Mouse (Mus musculus) intestine, embryonic 16.5 days (tissue): ENCODE data around the gene Ankrd11. TPM values are rescaled to one million over a fixed set of nuclear protein-coding genes. Genes with fewer than 3 reads are reported as not detected.
"Not testable (repeated sequence)": the region's sequence is repeated elsewhere in the genome, so short reads cannot be mapped to it uniquely, and the experiment has no call there.

Experiments
- ATAC-seq: fragments of 200-750 bp; cut with Nextera tagmentation; 2 replicates; pipeline ENCODE4 v1.8.0; 2017; ENCODE audit warnings: moderate TSS enrichment, moderate library complexity
- H3K27ac ChIP-seq: fragments of 300-500 bp; sonication (generic); 2 replicates; pipeline ENCODE4 v1.5.1; 2014; ENCODE audit warnings: mild to moderate bottlenecking, low read length
- H3K27me3 ChIP-seq: fragments of 300-500 bp; sonication (generic); replicated peaks from 2 replicates; pipeline ENCODE4 v1.6.1; 2014; ENCODE audit warnings: low read length, control low read depth, mixed read lengths; ENCODE audit not compliant: control insufficient read depth, insufficient read depth
- H3K36me3 ChIP-seq: fragments of 300-500 bp; sonication (generic); 2 replicates; pipeline ENCODE4 v1.6.1; 2014; ENCODE audit warnings: low read length, control low read depth; ENCODE audit not compliant: control insufficient read depth, insufficient read depth
- H3K4me1 ChIP-seq: fragments of 300-500 bp; sonication (generic); 2 replicates; pipeline ENCODE4 v1.6.1; 2014; ENCODE audit warnings: low read length, control low read depth, mixed read lengths; ENCODE audit not compliant: control insufficient read depth, insufficient read depth
- H3K4me2 ChIP-seq: fragments of 300-500 bp; sonication (generic); 2 replicates; pipeline ENCODE4 v1.6.1; 2014; ENCODE audit warnings: low read depth, low read length, control low read depth
- H3K4me3 ChIP-seq: fragments of 300-500 bp; sonication (generic); 2 replicates; pipeline ENCODE4 v1.5.1; 2014; ENCODE audit warnings: mild to moderate bottlenecking, low read length
- H3K9ac ChIP-seq: fragments of 300-500 bp; sonication (generic); 2 replicates; pipeline ENCODE4 v1.6.1; 2014; ENCODE audit warnings: low read depth, low read length
- H3K9me3 ChIP-seq: fragments of 300-500 bp; sonication (generic); 2 replicates; pipeline ENCODE4 v1.6.1; 2016; ENCODE audit warnings: low read length, control low read depth; ENCODE audit not compliant: control insufficient read depth
- WGBS: fragments of 180-500 bp; shearing (Covaris S2); extraction: QIAGEN DNeasy Blood & Tissue Kit; methylation state at CpG from one replicate; pipeline ENCODE4 v1.1.7; 2014; 5-methylcytosine and 5-hydroxymethylcytosine counted together
- polyA plus RNA-seq: library from polyadenylated mRNA; unstranded; fragments of >200 nt; fragmentation: Nextera tagmentation; extraction: Ambion mirVana; gene quantifications from 2 replicates; pipeline ENCODE4 v1.2.1, GENCODE M21; 2015

Gene Ankrd11
- polyA plus RNA-seq, 1 experiment from 2014 or later = 19.5 TPM

DNA sequence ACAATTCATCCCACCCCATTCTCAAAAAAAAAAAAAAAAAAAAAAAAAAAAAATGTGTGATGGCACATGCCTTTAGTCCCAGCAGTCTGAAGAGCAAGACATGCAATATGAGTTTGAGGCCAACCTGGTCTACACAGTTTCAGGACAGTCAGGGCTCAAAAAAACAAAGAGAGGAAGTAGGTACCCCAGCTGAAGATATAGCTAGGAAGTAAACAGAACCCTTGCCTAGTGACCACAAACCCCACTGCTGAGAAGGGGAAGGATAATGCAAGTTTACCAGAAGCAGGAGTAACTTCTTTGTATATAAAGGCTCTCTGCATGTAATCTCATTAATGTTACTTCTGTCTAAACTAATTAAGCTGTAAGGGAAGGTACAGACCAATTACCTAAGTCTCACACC, 9.3 kb downstream of the Ankrd11 start:
- ATAC-seq = no peak

DNA sequence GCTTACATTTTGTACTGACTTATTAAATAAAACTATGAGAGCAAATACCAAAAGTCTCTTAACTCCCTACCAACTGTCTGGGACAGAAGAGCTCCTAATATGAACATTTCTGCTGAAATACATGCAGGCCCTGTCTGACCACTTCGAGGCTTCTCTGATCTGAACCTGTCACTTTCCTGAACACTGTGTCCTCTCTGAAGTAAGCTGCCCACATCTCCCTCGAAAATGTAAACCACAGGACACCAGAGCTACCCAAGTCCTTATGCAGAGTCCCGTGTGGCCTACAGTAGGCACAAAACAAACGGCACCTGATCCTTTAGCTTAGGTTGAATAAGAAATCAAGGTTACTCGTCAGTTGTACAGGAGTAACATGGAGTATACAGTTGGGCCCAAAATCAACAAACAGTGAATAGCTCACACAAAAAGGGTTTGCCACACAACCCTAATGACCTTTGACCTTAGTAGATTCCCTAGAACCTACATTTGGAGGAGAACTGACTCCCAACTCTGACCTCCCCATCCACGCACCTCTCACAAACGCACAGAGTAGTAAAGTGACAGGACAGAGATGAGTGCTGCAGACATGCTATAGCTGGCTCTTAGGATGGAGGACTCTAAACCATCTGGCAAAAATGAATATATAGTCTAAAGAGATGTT, 10.6 kb downstream of the Ankrd11 start:
- H3K27me3 ChIP-seq = no peaks in the 10 kb centered on the region
- ATAC-seq = no peak
- no peak overlapping the region for H3K4me3 ChIP-seq
- no peak overlapping the region for H3K27ac ChIP-seq
- H3K9ac ChIP-seq = no peak overlapping the region
- H3K36me3 ChIP-seq = no peaks in the 10 kb centered on the region
- no peak overlapping the region for H3K4me2 ChIP-seq
- no peaks in the 10 kb centered on the region for H3K9me3 ChIP-seq
- WGBS = 75% methylated on average over 7 of the region's 7 CpGs
- H3K4me1 ChIP-seq = peaks cover 18% of the 10 kb centered on the region

More for the DNA sequence above, 9.3 kb downstream of the Ankrd11 start:
- no peak overlapping the region for H3K27ac ChIP-seq
- H3K9me3 ChIP-seq = no peaks in the 10 kb centered on the region
- peaks cover 27% of the 10 kb centered on the region for H3K4me1 ChIP-seq
- no peak overlapping the region for H3K4me2 ChIP-seq
- H3K4me3 ChIP-seq = no peak overlapping the region
- H3K36me3 ChIP-seq = no peaks in the 10 kb centered on the region
- H3K9ac ChIP-seq = no peak overlapping the region
- H3K27me3 ChIP-seq = no peaks in the 10 kb centered on the region

DNA sequence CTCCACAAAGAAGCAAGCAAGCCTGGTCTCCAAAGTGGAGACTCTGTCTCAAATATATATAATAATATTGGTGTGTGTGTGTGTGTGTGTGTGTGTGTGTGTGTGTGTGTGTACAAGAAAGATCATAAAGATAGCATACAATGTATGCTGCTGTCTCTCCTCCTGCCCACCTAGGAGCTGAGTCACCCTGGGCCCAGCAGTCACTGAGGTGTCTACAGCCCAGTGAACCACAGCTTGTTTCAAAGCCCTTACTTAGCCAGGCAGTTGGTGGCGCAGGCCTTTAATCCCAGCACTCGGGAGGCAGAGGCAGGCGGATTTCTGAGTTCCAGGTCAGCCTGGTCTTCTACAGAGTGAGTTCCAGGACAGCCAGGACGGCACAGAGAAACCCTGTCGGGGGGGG, 12.0 kb downstream of the Ankrd11 start:
- not testable (repeated sequence) for H3K4me1 ChIP-seq, H3K4me3 ChIP-seq, H3K9me3 ChIP-seq, H3K27me3 ChIP-seq, H3K9ac ChIP-seq, H3K4me2 ChIP-seq, H3K36me3 ChIP-seq, ATAC-seq, H3K27ac ChIP-seq
- 92% methylated on average over 4 of the region's 5 CpGs for WGBS

DNA sequence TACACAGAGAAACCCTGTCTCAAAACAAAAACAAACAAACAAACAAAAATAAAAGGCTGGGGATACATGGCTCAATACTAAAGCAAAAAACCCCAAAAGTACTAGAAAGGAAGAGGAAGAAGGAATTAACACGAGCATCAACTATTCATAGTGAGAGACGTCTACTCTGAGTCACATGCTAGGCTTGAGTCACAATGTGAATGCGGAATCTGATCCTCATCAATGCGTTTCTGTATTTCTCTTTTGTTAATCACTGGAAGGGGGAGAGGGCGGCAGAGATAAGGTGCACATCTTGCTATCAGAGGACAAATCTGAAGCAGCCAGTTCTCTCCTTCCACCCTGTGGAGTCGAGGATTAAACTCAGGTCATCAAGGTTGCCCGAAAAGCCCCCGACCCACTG, 14.3 kb downstream of the Ankrd11 start:
- no peak for ATAC-seq
- Histone ChIP-seq H3K9ac (no peak overlapping the region), H3K4me1 (peaks cover 12% of the 10 kb centered on the region), H3K36me3 (no peaks in the 10 kb centered on the region), H3K4me2 (no peak overlapping the region), H3K4me3 (no peak overlapping the region), H3K27me3 (no peaks in the 10 kb centered on the region), H3K27ac (no peak overlapping the region), H3K9me3 (no peaks in the 10 kb centered on the region)
- 88% methylated on average over 8 of the region's 8 CpGs for WGBS

DNA sequence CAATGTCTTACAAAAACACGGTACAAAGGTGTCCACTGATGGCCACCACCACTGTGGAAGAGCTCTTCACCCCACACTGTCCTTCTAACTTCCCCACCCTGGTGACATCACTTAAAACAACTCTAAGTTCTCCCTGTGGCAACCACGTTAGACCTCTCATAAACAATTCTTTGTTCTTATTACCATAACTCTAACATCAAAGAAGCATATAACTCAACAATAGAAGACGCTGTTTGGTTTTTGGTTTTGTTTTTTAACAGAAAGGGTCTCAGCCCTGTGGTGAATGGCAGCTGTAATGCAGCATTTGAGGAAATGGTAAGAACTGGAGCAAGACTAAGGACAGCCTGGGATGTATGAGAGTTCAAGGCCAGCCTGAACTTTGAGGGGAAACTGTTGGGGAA, 16.1 kb downstream of the Ankrd11 start:
- H3K27ac ChIP-seq = no peak overlapping the region
- no peaks in the 10 kb centered on the region for H3K27me3 ChIP-seq
- H3K9me3 ChIP-seq = no peaks in the 10 kb centered on the region
- peaks cover 20% of the 10 kb centered on the region for H3K4me1 ChIP-seq
- no peak overlapping the region for H3K9ac ChIP-seq
- no peak for ATAC-seq
- 74% methylated on average over 3 of the region's 3 CpGs for WGBS
- H3K36me3 ChIP-seq = no peaks in the 10 kb centered on the region
- H3K4me3 ChIP-seq = no peak overlapping the region
- no peak overlapping the region for H3K4me2 ChIP-seq

DNA sequence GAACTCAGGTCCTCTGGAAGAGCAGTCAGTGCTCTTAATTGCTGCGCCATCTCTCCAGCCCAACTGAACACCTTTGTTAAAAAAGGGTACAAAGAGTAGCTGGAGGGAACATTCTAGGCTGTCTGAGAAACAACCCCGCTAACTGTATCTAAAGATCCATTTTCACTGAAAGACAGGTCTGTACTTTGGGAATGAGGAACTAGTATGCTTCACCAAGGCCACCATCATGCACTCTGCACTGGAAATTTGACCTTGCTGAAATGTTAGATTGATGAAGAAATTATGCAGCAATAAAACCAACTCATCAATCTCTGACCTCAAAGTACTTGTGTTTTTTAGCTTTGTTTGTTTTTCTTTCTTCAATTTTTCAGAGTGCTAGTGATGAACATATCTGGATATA, 17.9 kb downstream of the Ankrd11 start:
- H3K9me3 ChIP-seq = no peaks in the 10 kb centered on the region
- WGBS = 97% methylated on average over 2 of the region's 2 CpGs
- peaks cover 23% of the 10 kb centered on the region for H3K4me1 ChIP-seq
- H3K9ac ChIP-seq = no peak overlapping the region
- H3K4me3 ChIP-seq = no peak overlapping the region
- ATAC-seq = no peak
- H3K27me3 ChIP-seq = no peaks in the 10 kb centered on the region
- H3K36me3 ChIP-seq = no peaks in the 10 kb centered on the region
- H3K4me2 ChIP-seq = no peak overlapping the region
- no peak overlapping the region for H3K27ac ChIP-seq

DNA sequence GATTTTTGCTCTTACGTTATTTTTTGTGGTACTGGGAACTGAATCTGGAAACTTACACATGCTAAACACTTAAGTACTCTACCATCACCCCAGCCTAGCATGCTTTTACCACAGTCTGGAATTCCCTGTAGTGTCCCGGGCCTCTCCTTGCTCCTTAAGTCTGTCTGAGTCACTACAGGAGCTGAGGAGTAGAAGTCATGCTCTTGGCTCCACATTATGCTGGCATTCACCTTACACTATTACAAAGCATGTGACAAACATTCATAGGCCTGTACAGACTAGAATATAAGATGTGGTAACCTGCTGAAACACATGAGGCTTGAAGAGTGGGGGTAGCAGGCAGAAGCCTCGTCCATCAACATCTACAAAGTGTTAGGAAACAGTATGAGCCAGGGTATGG, 19.4 kb downstream of the Ankrd11 start:
- no peak overlapping the region for H3K9ac ChIP-seq
- no peak overlapping the region for H3K4me3 ChIP-seq
- peak; percentile 12; the same call in 1 of the 2 replicates for ATAC-seq
- H3K27me3 ChIP-seq = no peaks in the 10 kb centered on the region
- peak overlapping the region; percentile 7; the same call in 1 of the 2 replicates for H3K27ac ChIP-seq
- no peaks in the 10 kb centered on the region for H3K36me3 ChIP-seq
- WGBS = 74% methylated on average over 3 of the region's 3 CpGs
- no peaks in the 10 kb centered on the region for H3K9me3 ChIP-seq
- H3K4me2 ChIP-seq = no peak overlapping the region
- H3K4me1 ChIP-seq = peaks cover 35% of the 10 kb centered on the region

DNA sequence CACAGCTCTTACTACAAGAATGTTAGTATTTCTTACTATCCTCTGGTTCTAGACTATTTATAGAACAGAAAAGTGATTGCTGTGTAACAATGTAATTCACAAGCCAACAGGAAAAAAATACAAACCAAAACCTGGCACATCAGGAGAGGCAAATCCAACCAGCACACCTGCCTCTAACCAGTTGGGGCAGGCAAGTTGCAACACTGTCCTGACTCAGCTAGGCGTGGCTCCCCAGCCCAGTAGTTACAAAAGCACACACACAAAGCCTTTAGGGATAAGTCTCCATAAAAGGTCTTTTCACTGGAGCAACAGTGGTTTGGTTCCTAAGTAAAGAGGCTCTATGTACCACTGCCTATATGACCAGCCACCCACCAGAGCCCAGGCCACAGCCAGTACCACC, 20.8 kb downstream of the Ankrd11 start:
- Histone ChIP-seq H3K27me3 (no peaks in the 10 kb centered on the region), H3K4me1 (peaks cover 48% of the 10 kb centered on the region), H3K27ac (peak overlapping the region; percentile 82), H3K36me3 (no peaks in the 10 kb centered on the region), H3K9ac (no peak overlapping the region), H3K9me3 (no peaks in the 10 kb centered on the region), H3K4me2 (no peak overlapping the region), H3K4me3 (no peak overlapping the region)
- ATAC-seq = peak; percentile 81
- 50% methylated on average over 1 of the region's 1 CpGs for WGBS

DNA sequence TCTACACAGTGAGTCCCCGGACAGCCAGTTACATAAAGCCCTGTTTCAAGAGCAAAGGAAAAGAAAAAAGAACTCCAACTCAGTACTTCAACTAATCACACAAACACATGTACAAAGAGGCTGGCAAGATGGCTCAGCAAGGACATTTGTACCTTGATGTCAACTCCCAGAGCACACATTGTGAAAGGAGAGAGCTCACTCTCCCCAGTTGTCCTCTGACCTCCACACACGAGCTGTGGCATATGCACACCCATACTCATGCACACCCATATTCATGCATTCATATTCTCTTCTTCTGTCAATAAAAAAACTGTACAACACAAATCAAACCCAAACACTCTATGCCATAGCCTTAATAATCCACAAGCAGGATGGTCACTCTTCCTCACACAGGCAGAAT, 21.2 kb downstream of the Ankrd11 start:
- ATAC-seq = peak; percentile 41; the same call in 1 of the 2 replicates
- no peak overlapping the region for H3K4me3 ChIP-seq
- 70% methylated on average over 2 of the region's 2 CpGs for WGBS
- H3K36me3 ChIP-seq = no peaks in the 10 kb centered on the region
- no peak overlapping the region for H3K9ac ChIP-seq
- no peaks in the 10 kb centered on the region for H3K27me3 ChIP-seq
- no peak overlapping the region for H3K4me2 ChIP-seq
- peak overlapping the region; percentile 50 for H3K27ac ChIP-seq
- H3K9me3 ChIP-seq = no peaks in the 10 kb centered on the region
- peaks cover 50% of the 10 kb centered on the region for H3K4me1 ChIP-seq

DNA sequence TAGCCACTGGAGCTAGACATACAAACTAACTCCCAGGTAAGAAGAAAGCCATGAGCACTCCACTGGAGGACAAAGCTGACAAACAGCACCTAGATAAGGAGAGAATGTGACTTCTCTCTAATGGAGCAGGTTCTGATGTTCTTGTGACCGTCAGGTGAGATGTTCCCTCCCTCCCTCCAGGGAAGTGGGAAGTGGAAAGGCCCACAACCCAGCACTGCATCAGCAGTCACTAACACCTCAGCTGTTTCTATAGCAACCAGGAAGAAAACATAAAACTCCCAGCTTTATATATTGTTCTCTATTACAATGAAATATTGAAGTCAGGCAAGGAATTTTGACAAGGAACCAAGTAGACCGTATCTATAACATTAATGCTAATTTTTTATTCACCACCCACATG, 22.0 kb downstream of the Ankrd11 start:
- Histone ChIP-seq H3K4me2 (no peak overlapping the region), H3K27ac (no peak overlapping the region), H3K9me3 (no peaks in the 10 kb centered on the region), H3K4me1 (peaks cover 57% of the 10 kb centered on the region), H3K4me3 (no peak overlapping the region), H3K27me3 (no peaks in the 10 kb centered on the region), H3K36me3 (no peaks in the 10 kb centered on the region), H3K9ac (no peak overlapping the region)
- ATAC-seq = no peak
- WGBS = 60% methylated on average over 2 of the region's 2 CpGs
